Mouse (Mus musculus) CH12.LX (cell line): ENCODE measurements at regions not wholly inside any gene's neighbourhood (a gene's known extent, or its start where the extent isn't known, plus 50 kb on each side); places are given as distances from the start of the nearest gene placed in this dataset.

Source experiments
- DNase-seq: peaks from one replicate; pipeline ENCODE4 v3.0.0-alpha.2; 2013; ENCODE audit errors: extremely low read depth
- H3K27ac ChIP-seq: 2 replicates; pipeline ENCODE4 v1.5.1; 2012; ENCODE audit warnings: low read depth, mild to moderate bottlenecking, control low read depth, moderate library complexity; ENCODE audit not compliant: insufficient read depth
- H3K27me3 ChIP-seq: replicated peaks from 2 replicates; pipeline ENCODE3; 2012; ENCODE audit warnings: inconsistent platforms
- H3K36me3 ChIP-seq, 2 experiments: replicated peaks in 1 of 2; 2 replicates each; pipeline versions ENCODE3 to v1.6.1; 2012; ENCODE audit warnings: inconsistent platforms in 1 of 2, low read length in 1 of 2, mild to moderate bottlenecking in 1 of 2, mixed read lengths in 1 of 2, moderate library complexity in 1 of 2; ENCODE audit not compliant: control insufficient read depth in 1 of 2, insufficient read depth in 1 of 2
- H3K4me1 ChIP-seq, 2 experiments: 2 replicates each; pipeline ENCODE4 v1.6.1; 2012; ENCODE audit warnings: inconsistent platforms in 1 of 2, moderate library complexity in 1 of 2; ENCODE audit not compliant: insufficient read depth in 2 of 2, control insufficient read depth in 1 of 2
- H3K4me2 ChIP-seq: 2 replicates; pipeline ENCODE4 v1.6.1; 2012; ENCODE audit warnings: low read depth, mild to moderate bottlenecking, control low read depth; ENCODE audit not compliant: poor library complexity, insufficient read depth, severe bottlenecking
- H3K4me3 ChIP-seq, 3 experiments: fragments of 150-350 bp in 1 of 3; sonication (generic) in 1 of 3; replicated peaks in 1 of 3; 2 replicates each; pipeline versions ENCODE3 to v1.5.1; 2011 to 2012; ENCODE audit warnings: low read depth in 2 of 3, low read length in 2 of 3, mild to moderate bottlenecking in 2 of 3, moderate library complexity in 2 of 3, control low read depth in 1 of 3, improper control_type of control experiment in 1 of 3, inconsistent platforms in 1 of 3, mixed read lengths in 1 of 3; ENCODE audit not compliant: poor library complexity in 1 of 3
- H3K79me2 ChIP-seq: replicated peaks from 2 replicates; pipeline ENCODE4 v1.6.1; 2012; ENCODE audit warnings: mild to moderate bottlenecking, moderate library complexity; ENCODE audit not compliant: control insufficient read depth, poor library complexity, insufficient read depth, severe bottlenecking; ENCODE audit errors: extremely low read depth
- H3K9ac ChIP-seq: 2 replicates; pipeline ENCODE4 v1.6.1; 2012; ENCODE audit warnings: low read depth, mild to moderate bottlenecking, control low read depth, moderate library complexity; ENCODE audit not compliant: insufficient read depth
- H3K9me3 ChIP-seq: replicated peaks from 2 replicates; pipeline ENCODE3; 2012; ENCODE audit warnings: low read length, inconsistent platforms, mixed read lengths
- BHLHE40 ChIP-seq: IDR thresholded peaks from 2 replicates; pipeline ENCODE4 v1.6.1; 2011; ENCODE audit warnings: mild to moderate bottlenecking, low read depth, low read length, improper control_type of control experiment
- CHD2 ChIP-seq: IDR thresholded peaks from 2 replicates; pipeline ENCODE4 v1.6.1; 2011; ENCODE audit warnings: low read length, improper control_type of control experiment
- CTCF ChIP-seq, 2 experiments: IDR thresholded peaks in 1 of 2; conservative IDR thresholded peaks in 1 of 2; 2 replicates each; pipeline ENCODE4 v1.5.1; 2011 to 2012; ENCODE audit warnings: low read depth in 2 of 2, low read length in 2 of 2, improper control_type of control experiment in 1 of 2, inconsistent platforms in 1 of 2, mild to moderate bottlenecking in 1 of 2, moderate library complexity in 1 of 2
- E2F4 ChIP-seq: IDR thresholded peaks from 2 replicates; pipeline ENCODE4 v1.6.1; 2011; ENCODE audit warnings: low read depth, low read length, improper control_type of control experiment; ENCODE audit not compliant: insufficient replicate concordance
- ELF1 ChIP-seq: IDR thresholded peaks from 2 replicates; pipeline ENCODE4 v1.6.1; 2014; ENCODE audit warnings: low read depth, mild to moderate bottlenecking, inconsistent platforms, low read length, improper control_type of control experiment
- EP300 ChIP-seq: IDR thresholded peaks from 2 replicates; pipeline ENCODE4 v1.6.1; 2011; ENCODE audit warnings: low read length, improper control_type of control experiment
- ETS1 ChIP-seq: conservative IDR thresholded peaks from 2 replicates; pipeline ENCODE4 v1.6.1; 2012; ENCODE audit warnings: low read depth, mild to moderate bottlenecking, inconsistent platforms, low read length, improper control_type of control experiment, moderate library complexity
- GABPA ChIP-seq: IDR thresholded peaks from 2 replicates; pipeline ENCODE4 v1.6.1; 2012; ENCODE audit warnings: low read depth, low read length, improper control_type of control experiment, inconsistent platforms; ENCODE audit not compliant: insufficient replicate concordance
- IRF4 ChIP-seq: IDR thresholded peaks from 2 replicates; pipeline ENCODE4 v1.6.1; 2014; ENCODE audit warnings: low read depth, mild to moderate bottlenecking, inconsistent platforms, low read length, improper control_type of control experiment
- JUND ChIP-seq: conservative IDR thresholded peaks from 2 replicates; pipeline ENCODE4 v1.6.1; 2011; ENCODE audit warnings: low read depth, low read length, improper control_type of control experiment
- MAFK ChIP-seq: IDR thresholded peaks from 2 replicates; pipeline ENCODE4 v1.6.1; 2011; ENCODE audit warnings: low read length, improper control_type of control experiment; ENCODE audit not compliant: insufficient replicate concordance
- MAX ChIP-seq: IDR thresholded peaks from 2 replicates; pipeline ENCODE4 v1.6.1; 2011; ENCODE audit warnings: low read length, improper control_type of control experiment
- MAZ ChIP-seq: IDR thresholded peaks from 2 replicates; pipeline ENCODE4 v1.6.1; 2012; ENCODE audit warnings: low read depth, mild to moderate bottlenecking, inconsistent platforms, low read length, improper control_type of control experiment, moderate library complexity
- MEF2A ChIP-seq: IDR thresholded peaks from 2 replicates; pipeline ENCODE4 v1.6.1; 2014; ENCODE audit warnings: low read depth, mild to moderate bottlenecking, inconsistent platforms, low read length, improper control_type of control experiment, borderline replicate concordance
- MXI1 ChIP-seq: IDR thresholded peaks from 2 replicates; pipeline ENCODE4 v1.6.1; 2011; ENCODE audit warnings: mild to moderate bottlenecking, low read depth, low read length, improper control_type of control experiment
- NRF1 ChIP-seq: IDR thresholded peaks from 2 replicates; pipeline ENCODE4 v1.6.1; 2014; ENCODE audit warnings: low read depth, mild to moderate bottlenecking, inconsistent platforms, low read length, improper control_type of control experiment, moderate library complexity
- PAX5 ChIP-seq: IDR thresholded peaks from 2 replicates; pipeline ENCODE4 v1.6.1; 2012; ENCODE audit warnings: low read length, inconsistent platforms, mixed read lengths
- POLR2A ChIP-seq: IDR thresholded peaks from 2 replicates; pipeline ENCODE4 v1.6.1; 2011; ENCODE audit warnings: low read depth, mild to moderate bottlenecking, improper control_type of control experiment, low read length
- POLR2AphosphoS2 ChIP-seq: IDR thresholded peaks from 2 replicates; pipeline ENCODE4 v1.6.1; 2011; ENCODE audit warnings: low read depth, low read length, improper control_type of control experiment
- RAD21 ChIP-seq: IDR thresholded peaks from 2 replicates; pipeline ENCODE4 v1.6.1; 2011; ENCODE audit warnings: low read depth, mild to moderate bottlenecking, low read length, improper control_type of control experiment, moderate library complexity
- TBP ChIP-seq: conservative IDR thresholded peaks from 2 replicates; pipeline ENCODE4 v1.6.1; 2011; ENCODE audit warnings: low read depth, low read length, improper control_type of control experiment
- TCF12 ChIP-seq: IDR thresholded peaks from 2 replicates; pipeline ENCODE4 v1.6.1; 2014; ENCODE audit warnings: low read depth, mild to moderate bottlenecking, inconsistent platforms, low read length, improper control_type of control experiment
- UBTF ChIP-seq: IDR thresholded peaks from 2 replicates; pipeline ENCODE4 v1.6.1; 2012; ENCODE audit warnings: low read depth, mild to moderate bottlenecking, inconsistent platforms, low read length, improper control_type of control experiment, moderate library complexity
- USF1 ChIP-seq: IDR thresholded peaks from 2 replicates; pipeline ENCODE4 v1.6.1; 2014; ENCODE audit warnings: low read depth, mild to moderate bottlenecking, inconsistent platforms, low read length, improper control_type of control experiment
- USF2 ChIP-seq: conservative IDR thresholded peaks from 2 replicates; pipeline ENCODE4 v1.6.1; 2011; ENCODE audit warnings: low read depth, low read length, improper control_type of control experiment
- ZC3H11A ChIP-seq: IDR thresholded peaks from 2 replicates; pipeline ENCODE4 v1.6.1; 2012; ENCODE audit warnings: low read depth, mild to moderate bottlenecking, inconsistent platforms, low read length, improper control_type of control experiment
- ZKSCAN1 ChIP-seq: IDR thresholded peaks from 2 replicates; pipeline ENCODE4 v1.6.1; 2012; ENCODE audit warnings: low read depth, inconsistent platforms, low read length, improper control_type of control experiment, borderline replicate concordance
- ZMIZ1 ChIP-seq: IDR thresholded peaks from 2 replicates; pipeline ENCODE4 v1.6.1; 2012; ENCODE audit warnings: low read depth, mild to moderate bottlenecking, inconsistent platforms, low read length, improper control_type of control experiment
- ZNF384 ChIP-seq: IDR thresholded peaks from 2 replicates; pipeline ENCODE4 v1.6.1; 2012; ENCODE audit warnings: low read depth, low read length, improper control_type of control experiment, inconsistent platforms
- dilution Hi-C: fragments of 300-500 bp; cut with MboI; formaldehyde crosslinking; loops from 2 replicates; pipeline ENCODE4 v1.14.3; 2020; ENCODE audit warnings: low sequenced_read_pairs; ENCODE audit not compliant: extremely low pct_unique_long_range_greater_than_20kb, extremely low pct_ligation_motif_present
- in situ Hi-C: fragments of 300-500 bp; cut with MboI; formaldehyde crosslinking; loops from 3 replicates; pipeline ENCODE4 v1.14.3; 2019; ENCODE audit warnings: low sequenced_read_pairs, low pct_ligation_motif_present, low pct_unique_long_range_greater_than_20kb, mixed read lengths

DNA sequence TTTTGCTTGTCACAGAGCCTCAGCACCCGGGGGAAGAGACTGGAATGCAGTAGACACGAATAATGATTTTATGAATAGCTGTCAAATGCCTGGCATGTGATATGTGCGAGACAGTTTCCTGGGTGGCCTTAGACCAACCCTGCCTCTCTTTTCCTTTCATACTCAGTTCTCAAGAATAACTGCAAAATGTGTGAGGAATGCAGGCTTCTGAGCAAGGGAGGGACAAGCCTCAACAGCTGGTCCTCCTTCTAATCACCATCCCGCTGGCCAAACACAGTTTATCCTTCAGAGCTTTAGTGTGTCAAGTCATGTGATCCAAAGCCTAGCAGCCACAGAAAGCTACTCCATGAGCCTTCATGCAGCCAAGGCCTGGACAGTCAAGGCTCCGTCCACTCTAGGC, 271.8 kb downstream of the Mycn start:
- H3K27ac ChIP-seq = no peak overlapping the region
- TF ChIP-seq MEF2A = no peak
- no peak for TF ChIP-seq USF1
- TF ChIP-seq ELF1 = no peak
- TF ChIP-seq E2F4 = no peak
- no peak for TF ChIP-seq CTCF (conservative IDR thresholded peaks at IDR 0.05 in 1 of 2, IDR thresholded peaks at IDR 0.05 in 1 of 2; ENCODE audit: low read depth in 2 of 2, low read length in 2 of 2)
- no peak for TF ChIP-seq IRF4
- TF ChIP-seq MAZ = no peak
- no peak for TF ChIP-seq POLR2AphosphoS2
- no peak for TF ChIP-seq MAFK
- no peak for TF ChIP-seq ZMIZ1
- no peak for TF ChIP-seq TBP
- no peak for TF ChIP-seq MXI1
- no peak for TF ChIP-seq UBTF
- TF ChIP-seq EP300 = no peak
- no peak for TF ChIP-seq BHLHE40
- no peak for TF ChIP-seq GABPA
- no peak for TF ChIP-seq POLR2A
- no peaks in the 10 kb centered on the region for H3K36me3 ChIP-seq
- DNase-seq = no peak
- H3K9ac ChIP-seq = no peak overlapping the region
- H3K4me2 ChIP-seq = no peak overlapping the region
- H3K79me2 ChIP-seq = no peaks in the 10 kb centered on the region
- in situ Hi-C loops = no loop called here
- dilution Hi-C loops = no loop called here
- no peaks in the 10 kb centered on the region for H3K27me3 ChIP-seq
- H3K4me1 ChIP-seq = peaks cover 0 to 16% of the 10 kb centered on the region in 2 experiments; a peak in 2 of 4 replicates
- no peaks in the 10 kb centered on the region for H3K9me3 ChIP-seq
- H3K4me3 ChIP-seq = no peak overlapping the region

DNA sequence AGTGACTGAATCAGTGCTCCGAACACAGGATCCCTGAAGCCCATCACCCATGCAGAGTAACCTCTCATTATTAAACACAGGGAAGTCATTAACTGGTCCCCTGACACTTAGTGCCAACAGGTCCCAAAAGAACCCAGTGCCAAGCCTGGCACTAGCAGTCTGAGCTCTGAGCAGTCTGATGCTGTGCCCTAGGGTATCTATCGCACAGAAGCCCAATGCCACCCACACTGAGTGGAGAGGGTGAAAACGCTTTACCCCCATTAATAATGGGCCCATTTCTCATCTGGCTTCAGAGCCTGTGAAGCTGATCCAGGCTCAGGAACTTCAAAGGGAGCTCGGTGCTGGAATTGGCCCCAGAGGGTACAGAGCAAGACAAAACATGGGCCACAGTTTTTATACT, 272.8 kb downstream of the Mycn start:
- dilution Hi-C loops = no loop called here

More for the DNA sequence above, 272.8 kb downstream of the Mycn start:
- Histone ChIP-seq H3K9me3 (no peaks in the 10 kb centered on the region), H3K27me3 (no peaks in the 10 kb centered on the region), H3K4me2 (no peak overlapping the region), H3K79me2 (no peaks in the 10 kb centered on the region), H3K36me3 (no peaks in the 10 kb centered on the region), H3K9ac (no peak overlapping the region), H3K4me3 (no peak overlapping the region), H3K4me1 (peaks cover 0 to 16% of the 10 kb centered on the region in 2 experiments; a peak in 2 of 4 replicates), H3K27ac (no peak overlapping the region)
- TF ChIP-seq TCF12 = no peak
- no peak for TF ChIP-seq USF2
- TF ChIP-seq PAX5 = no peak
- TF ChIP-seq MAX = no peak
- no peak for TF ChIP-seq TBP
- TF ChIP-seq NRF1 = no peak
- TF ChIP-seq ZKSCAN1 = no peak
- TF ChIP-seq IRF4 = no peak
- TF ChIP-seq MAZ = no peak
- no peak for TF ChIP-seq CTCF (conservative IDR thresholded peaks at IDR 0.05 in 1 of 2, IDR thresholded peaks at IDR 0.05 in 1 of 2; ENCODE audit: low read depth in 2 of 2, low read length in 2 of 2)
- TF ChIP-seq RAD21 = no peak
- TF ChIP-seq UBTF = no peak
- no peak for TF ChIP-seq ZMIZ1
- no peak for TF ChIP-seq ZC3H11A
- no peak for TF ChIP-seq ZNF384
- no peak for TF ChIP-seq BHLHE40
- no peak for TF ChIP-seq ELF1
- TF ChIP-seq CHD2 = no peak
- TF ChIP-seq ETS1 = no peak
- TF ChIP-seq JUND = no peak
- in situ Hi-C loops = no loop called here
- no peak for DNase-seq
